Mouse (Mus musculus) thymus, adult 2 months (tissue): ENCODE data around the gene Pacrg.

Experiments used
- CTCF ChIP-seq: fragments of 200-500 bp; IDR thresholded peaks from 2 replicates; pipeline ENCODE4 v1.5.1; 2012; ENCODE audit warnings: mild to moderate bottlenecking, control low read depth, low read length, moderate library complexity, borderline replicate concordance; ENCODE audit not compliant: control insufficient read depth, poor library complexity, insufficient read depth; ENCODE audit errors: extremely low read depth
- POLR2A ChIP-seq: fragments of 200-500 bp; IDR thresholded peaks from 2 replicates; pipeline ENCODE4 v1.6.1; 2012; ENCODE audit warnings: mild to moderate bottlenecking, low read length, control low read depth, moderate library complexity; ENCODE audit not compliant: control insufficient read depth, poor library complexity, insufficient read depth; ENCODE audit errors: extremely low read depth

GRCm38 (mm10) chr17:10564191-10564590 lies 275.9 kb downstream of the Pacrg start:
- no peak for TF ChIP-seq CTCF
- no peak for TF ChIP-seq POLR2A
